9 mouse cellular contexts compared by ENCODE assay signal in the genomic region with DNA sequence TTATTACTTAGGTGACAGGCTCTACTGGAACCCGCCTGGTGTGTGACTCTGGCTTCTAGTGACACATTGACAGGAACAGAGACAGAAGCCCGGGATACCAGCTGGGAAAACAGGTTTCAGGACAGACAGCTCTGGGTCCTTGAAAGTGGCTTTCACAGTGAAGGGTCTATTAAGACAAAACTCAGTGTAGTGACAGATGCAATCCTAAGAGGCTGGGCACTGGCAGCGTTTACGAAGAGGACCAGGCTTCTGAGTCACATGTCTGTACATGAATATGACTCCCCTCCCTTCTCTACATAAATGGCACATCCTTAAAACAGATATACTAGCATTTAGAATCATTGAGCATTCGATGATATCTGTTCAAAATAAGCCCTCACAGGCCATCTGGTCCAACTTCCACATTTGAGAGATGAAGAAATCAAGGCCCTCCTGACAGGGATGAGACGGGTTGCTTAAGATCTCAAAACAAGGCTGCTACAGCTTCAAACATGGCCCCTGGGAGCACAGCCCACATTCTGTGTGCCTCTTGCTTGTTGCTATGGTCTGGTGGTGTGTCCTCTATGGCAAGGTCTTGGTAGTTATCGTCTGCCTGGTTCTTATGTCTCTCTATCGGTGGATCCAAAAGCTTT.
DNase-seq lines count a peak whose midpoint lies in the region; ATAC-seq lines count a peak whose summit lies in the region.
"Had no signal": no experiment of that assay in that cellular context is flagged by ENCODE, and none has a peak within 500 bp of the region (broad histone marks: within the 10 kb centered on the region; RNA-seq: fewer than 3 reads in every experiment).

No protein-coding gene starts in this region.

- ATAC-seq in forebrain, embryonic 13.5 days, result peak; percentile 41; the same call in 1 of the 2 replicates
- ATAC-seq in forebrain, embryonic 12.5 days (ENCODE audit: low FRiP score), result no peak
- ATAC-seq in limb, embryonic 15.5 days (ENCODE audit: insufficient number of reproducible peaks, low FRiP score, low TSS enrichment, low read depth), result no peak
- no peak for ATAC-seq in erythroblast, adult 5-6 weeks (replicated peaks; ENCODE audit: low FRiP score, poor library complexity, severe bottlenecking)

- H3K9ac ChIP-seq in forebrain, embryonic 13.5 days, result no peak overlapping the region
- no peak overlapping the region for H3K9ac ChIP-seq in forebrain, embryonic 12.5 days
- no peak overlapping the region for H3K9ac ChIP-seq in limb, embryonic 15.5 days
- H3K9ac ChIP-seq: neural tube, embryonic 12.5 days had no signal

- no peaks in the 10 kb centered on the region for H3K27me3 ChIP-seq in forebrain, embryonic 13.5 days
- no peaks in the 10 kb centered on the region; the same call in 1 of the 2 replicates for H3K27me3 ChIP-seq in forebrain, embryonic 12.5 days
- H3K27me3 ChIP-seq in limb, embryonic 15.5 days, result no peaks in the 10 kb centered on the region
- H3K27me3 ChIP-seq: neural tube, embryonic 12.5 days had no signal

- no peaks in the 10 kb centered on the region for H3K36me3 ChIP-seq in forebrain, embryonic 13.5 days (ENCODE audit: poor library complexity, severe bottlenecking)
- no peaks in the 10 kb centered on the region for H3K36me3 ChIP-seq in forebrain, embryonic 12.5 days (replicated peaks)
- H3K36me3 ChIP-seq in limb, embryonic 15.5 days, result no peaks in the 10 kb centered on the region
- H3K36me3 ChIP-seq: neural tube, embryonic 12.5 days had no signal

- no peak overlapping the region for H3K27ac ChIP-seq in forebrain, embryonic 13.5 days
- no peak overlapping the region for H3K27ac ChIP-seq in forebrain, embryonic 12.5 days
- no peak overlapping the region for H3K27ac ChIP-seq in limb, embryonic 15.5 days
- H3K27ac ChIP-seq: neural tube, embryonic 12.5 days had no signal

- WGBS in forebrain, embryonic 13.5 days, result 79% methylated on average over 8 of the region's 8 CpGs
- WGBS in forebrain, embryonic 12.5 days, result 86% methylated on average over 8 of the region's 8 CpGs
- WGBS in limb, embryonic 15.5 days, result 66% methylated on average over 8 of the region's 8 CpGs

- peak; percentile 49 for DNase-seq in layer of hippocampus, adult 11-12 months (ENCODE audit: low spot score)
- DNase-seq in layer of hippocampus, adult 9-11 months, result no peak
- peak; percentile 78 for DNase-seq in 416B (ENCODE audit: low read depth)
- no peak for DNase-seq in thymus, postnatal 36 days

- no peak overlapping the region for H3K4me2 ChIP-seq in forebrain, embryonic 13.5 days
- H3K4me2 ChIP-seq in forebrain, embryonic 12.5 days, result no peak overlapping the region
- 0 out of 2 replicates have a peak overlapping the region, but pooled peaks have one; percentile 4 for H3K4me2 ChIP-seq in limb, embryonic 15.5 days
- H3K4me2 ChIP-seq: neural tube, embryonic 12.5 days had no signal

- H3K4me1 ChIP-seq in forebrain, embryonic 13.5 days, result peaks cover 10% of the 10 kb centered on the region
- H3K4me1 ChIP-seq in forebrain, embryonic 12.5 days, result peaks cover 9% of the 10 kb centered on the region; the same call in 1 of the 2 replicates
- peaks cover 24% of the 10 kb centered on the region for H3K4me1 ChIP-seq in limb, embryonic 15.5 days
- H3K4me1 ChIP-seq: neural tube, embryonic 12.5 days had no signal

- H3K9me3 ChIP-seq in forebrain, embryonic 13.5 days (replicated peaks), result no peaks in the 10 kb centered on the region
- no peaks in the 10 kb centered on the region for H3K9me3 ChIP-seq in forebrain, embryonic 12.5 days
- H3K9me3 ChIP-seq in limb, embryonic 15.5 days, result no peaks in the 10 kb centered on the region
- H3K9me3 ChIP-seq: neural tube, embryonic 12.5 days had no signal

- no peak overlapping the region for H3K4me3 ChIP-seq in forebrain, embryonic 13.5 days
- H3K4me3 ChIP-seq in forebrain, embryonic 12.5 days (replicated peaks), result no peak overlapping the region
- H3K4me3 ChIP-seq in limb, embryonic 15.5 days, result no peak overlapping the region
- H3K4me3 ChIP-seq: neural tube, embryonic 12.5 days had no signal

Comparison
In these comparisons a context has a peak if more than half of its experiments do, and no peak if none do; other contexts are left out.
1. DNase-seq: peak in layer of hippocampus, adult 11-12 months (single experiment) and 416B (single experiment); none in layer of hippocampus, adult 9-11 months (single experiment) and thymus, postnatal 36 days (0 of 2).